Mouse (Mus musculus): Measurements from ENCODE around the gene Npas3.

- no peak for TF ChIP-seq POLR2A (IDR thresholded peaks at IDR 0.05; ENCODE audit: insufficient read depth, low read length)
- no peak for TF ChIP-seq CTCF (IDR thresholded peaks at IDR 0.05; ENCODE audit: low read depth, low read length)
- no peak for TF ChIP-seq EP300 (IDR thresholded peaks at IDR 0.05; ENCODE audit: insufficient read depth, low read depth, low read length)
These were observed 341.0 kb downstream of the Npas3 start for GRCm38 (mm10) chr12:53589446-53589961.

Data from ES-Bruce4 (cell line).